Mouse (Mus musculus) myocyte (in vitro differentiated cells): ENCODE measurements around the gene Acot12.

Source experiments
- MYOD1 ChIP-seq, 3 experiments: IDR thresholded peaks; one replicate each; pipeline ENCODE4 v1.6.1; 2011; ENCODE audit warnings: control low read depth in 2 of 3, low read depth in 2 of 3, mild to moderate bottlenecking in 2 of 3, moderate library complexity in 1 of 3; ENCODE audit not compliant: insufficient read length in 2 of 3, control insufficient read depth in 1 of 3
- REST ChIP-seq: IDR thresholded peaks from one replicate; pipeline ENCODE4 v1.6.1; 2011; ENCODE audit warnings: mild to moderate bottlenecking, control low read depth, moderate library complexity; ENCODE audit not compliant: insufficient read depth, insufficient read length
- TCF12 ChIP-seq: IDR thresholded peaks from one replicate; pipeline ENCODE4 v1.6.1; 2011; ENCODE audit warnings: mild to moderate bottlenecking, control low read depth; ENCODE audit not compliant: poor library complexity, insufficient read depth, severe bottlenecking

DNA sequence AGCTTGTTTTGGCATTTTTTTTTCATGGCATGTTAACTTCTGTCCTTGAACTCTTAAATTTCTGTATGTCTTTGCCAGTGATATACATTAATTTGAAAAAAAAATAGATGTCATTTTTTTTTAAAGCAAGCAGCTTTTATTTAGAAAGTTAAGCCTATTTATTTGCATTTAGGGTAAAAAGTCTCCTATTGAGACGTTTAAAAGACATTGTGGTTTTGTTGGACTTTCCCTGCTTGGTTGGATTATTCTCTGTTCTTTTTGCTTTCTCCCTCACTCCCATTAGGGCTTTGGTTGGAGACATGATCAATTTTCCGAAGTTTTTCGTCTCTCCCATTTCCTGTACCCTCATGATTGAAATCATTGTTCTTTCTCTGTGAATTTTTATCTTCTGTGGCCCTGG is 16.2 kb upstream of the Acot12 start:
- TF ChIP-seq REST (no peak), TCF12 (no peak), MYOD1 (IDR thresholded peaks at IDR 0.05; ENCODE audit: control insufficient read depth in 1 of 3, insufficient read length in 2 of 3, low read depth in 2 of 3) (no peak)
